Mouse (Mus musculus) adrenal gland, postnatal 10 days (tissue): Measurements from ENCODE around the gene Prkx. TPM values are rescaled to one million over a fixed set of nuclear protein-coding genes. Genes with fewer than 3 reads are reported as not detected.

Experiments
- total RNA-seq, 2 experiments: library from RNA; stranded (reverse); gene quantifications; 2 replicates each; pipeline ENCODE4 v1.2.3; 2021

Prkx gene
- total RNA-seq, 2 experiments from 2014 or later: 12.6 to 14.3 TPM

Other genes with a start within 250 kb of the Prkx start
- not detected for gene Pbsn, start 57.3 kb upstream of the Prkx start, total RNA-seq
- not detected for gene Gm14744, start 68.5 kb upstream of the Prkx start, total RNA-seq
- gene 5430402E10Rik, start 128.8 kb upstream of the Prkx start, total RNA-seq: not detected